Comparison of ENCODE assay signal across 13 mouse cellular contexts in genomic region chr3:85829047-85829446, GRCm38 (mm10). TPM values are rescaled to one million over a fixed set of nuclear protein-coding genes. Genes with fewer than 3 reads are reported as not detected.
DNase-seq lines count a peak whose midpoint lies in the region; ATAC-seq and TF ChIP-seq lines count a peak whose summit lies in the region.
"Had no signal": no experiment of that assay in that cellular context is flagged by ENCODE, and none has a peak within 500 bp of the region (broad histone marks: within the 10 kb centered on the region; RNA-seq: fewer than 3 reads in every experiment).

No protein-coding gene starts in this region.

- H3K4me3 ChIP-seq in kidney, adult 2 months (ENCODE audit: insufficient read depth, low read depth, low read length): no peak overlapping the region
- H3K4me3 ChIP-seq in kidney, embryonic 14.5 days (ENCODE audit: low read length): no peak overlapping the region
- no peak overlapping the region for H3K4me3 ChIP-seq in hindbrain, embryonic 14.5 days (replicated peaks; ENCODE audit: low read length)
- H3K4me3 ChIP-seq: heart, adult 2 months; hindbrain, embryonic 10.5 days had no signal

- 33% methylated on average over 4 of the region's 4 CpGs for WGBS in kidney, adult 2 months
- 52% methylated on average over 4 of the region's 4 CpGs for WGBS in kidney, embryonic 14.5 days
- 71% methylated on average over 4 of the region's 4 CpGs for WGBS in hindbrain, embryonic 14.5 days

- no peaks in the 10 kb centered on the region for H3K9me3 ChIP-seq in kidney, embryonic 14.5 days (ENCODE audit: control insufficient read depth, low read length)
- H3K9me3 ChIP-seq in hindbrain, embryonic 14.5 days (ENCODE audit: control insufficient read depth, low read length): no peaks in the 10 kb centered on the region
- H3K9me3 ChIP-seq: hindbrain, embryonic 10.5 days had no signal

- DNase-seq in kidney, adult 2 months: peak; percentile 51
- DNase-seq in cerebellum, postnatal 14 days: peak; percentile 65 to 77
- DNase-seq in gastrocnemius, postnatal 14 days: peak; percentile 46
- DNase-seq in lung, postnatal 14 days: peak; percentile 19
- DNase-seq in hindbrain, embryonic 14.5 days (ENCODE audit: low spot score): no peak
- DNase-seq in layer of hippocampus, adult 8-10 months (ENCODE audit: low spot score in 2 of 2): no peak
- DNase-seq: layer of hippocampus, adult 9-11 months; thymus, postnatal 14 days had no signal

- H3K4me1 ChIP-seq in kidney, adult 2 months (ENCODE audit: control insufficient read depth, insufficient read depth, low read length): peaks cover 23% of the 10 kb centered on the region
- H3K4me1 ChIP-seq in kidney, embryonic 14.5 days (ENCODE audit: control insufficient read depth, insufficient read depth, low read length): peaks cover 10% of the 10 kb centered on the region; the same call in 1 of the 2 replicates
- H3K4me1 ChIP-seq in hindbrain, embryonic 14.5 days (replicated peaks; ENCODE audit: control insufficient read depth, insufficient read depth, low read length): peaks cover 7% of the 10 kb centered on the region

- no peak overlapping the region for H3K9ac ChIP-seq in kidney, embryonic 14.5 days (ENCODE audit: low read depth, low read length)
- H3K9ac ChIP-seq in hindbrain, embryonic 14.5 days: no peak overlapping the region

- ATAC-seq in kidney, embryonic 14.5 days (ENCODE audit: low FRiP score, low TSS enrichment): no peak
- no peak for ATAC-seq in hindbrain, embryonic 14.5 days (ENCODE audit: low FRiP score)

- peak overlapping the region; percentile 8; the same call in 1 of the 2 replicates for H3K27ac ChIP-seq in kidney, adult 2 months (ENCODE audit: insufficient read depth, low read depth, low read length)
- no peak overlapping the region for H3K27ac ChIP-seq in kidney, embryonic 14.5 days (ENCODE audit: low read depth, low read length)
- H3K27ac ChIP-seq in hindbrain, embryonic 14.5 days: no peak overlapping the region
- H3K27ac ChIP-seq: heart, adult 2 months; hindbrain, embryonic 10.5 days had no signal

- TF ChIP-seq CTCF in kidney, adult 2 months (conservative IDR thresholded peaks at IDR 0.05; ENCODE audit: insufficient read depth, insufficient read length, low read depth, low read length): no peak

- intact Hi-C loops in gastrocnemius, postnatal 14 days (cut with DNase I; ENCODE audit: low total_unique reads): no loop called here

- no peak for TF ChIP-seq POLR2A in kidney, adult 2 months (IDR thresholded peaks at IDR 0.05; ENCODE audit: low read depth, low read length)

- H3K36me3 ChIP-seq in kidney, adult 2 months (ENCODE audit: control insufficient read depth, insufficient read depth, low read length): no peaks in the 10 kb centered on the region
- no peaks in the 10 kb centered on the region for H3K36me3 ChIP-seq in kidney, embryonic 14.5 days (ENCODE audit: control insufficient read depth, insufficient read depth, low read length)
- H3K36me3 ChIP-seq in hindbrain, embryonic 14.5 days (replicated peaks; ENCODE audit: control insufficient read depth, insufficient read depth): no peaks in the 10 kb centered on the region
- H3K36me3 ChIP-seq: hindbrain, embryonic 10.5 days had no signal

- H3K4me2 ChIP-seq in kidney, embryonic 14.5 days (replicated peaks; ENCODE audit: low read depth, low read length): no peak overlapping the region
- no peak overlapping the region for H3K4me2 ChIP-seq in hindbrain, embryonic 14.5 days (replicated peaks)
- H3K4me2 ChIP-seq: liver, embryonic 11.5 days had no signal

- no peaks in the 10 kb centered on the region for H3K27me3 ChIP-seq in kidney, adult 2 months (replicated peaks; ENCODE audit: control insufficient read depth, insufficient read depth, low read length)
- no peaks in the 10 kb centered on the region for H3K27me3 ChIP-seq in kidney, embryonic 14.5 days (ENCODE audit: control insufficient read depth, insufficient read depth, low read length)
- no peaks in the 10 kb centered on the region for H3K27me3 ChIP-seq in hindbrain, embryonic 14.5 days (ENCODE audit: control insufficient read depth, insufficient read depth, low read length)

RNA-seq across cellular contexts. Expression of gene Fam160a1, which starts 12.0 kb away (rescaled TPM):
- polyA plus RNA-seq in kidney, adult 2 months (2012; rRNA removed): 8.5 and 10.3 TPM in 2 replicates
- polyA plus RNA-seq in kidney, embryonic 14.5 days (2014; fragmentation: Nextera tagmentation; extraction: Ambion mirVana): 3.0 and 5.9 TPM in 2 replicates
- total RNA-seq in gastrocnemius, postnatal 14 days (2021): 10 to 100 TPM; 46.9 to 59.1 TPM
- polyA plus RNA-seq in hindbrain, embryonic 14.5 days (2014; fragmentation: Nextera tagmentation; extraction: Ambion mirVana): 0.37 and 0.51 TPM in 2 replicates
- total RNA-seq in layer of hippocampus, adult 8-10 months (2022): 10 to 100 TPM in 1 of 4 experiments, 1 to 10 TPM in 3; 8.0 to 11.8 (median 9.4) TPM

RNA-seq across cellular contexts. Expression of gene Glt28d2, which starts 58.3 kb away (rescaled TPM):
- 1.7 and 2.1 TPM in 2 replicates for polyA plus RNA-seq in kidney, adult 2 months (2012; rRNA removed)
- polyA plus RNA-seq in kidney, embryonic 14.5 days (2014; fragmentation: Nextera tagmentation; extraction: Ambion mirVana): 1.8 and 2.6 TPM in 2 replicates
- 1 to 10 TPM; 4.9 to 9.2 TPM for total RNA-seq in gastrocnemius, postnatal 14 days (2021)
- 0.37 and 0.53 TPM in 2 replicates for polyA plus RNA-seq in hindbrain, embryonic 14.5 days (2014; fragmentation: Nextera tagmentation; extraction: Ambion mirVana)
- total RNA-seq in layer of hippocampus, adult 8-10 months (2022): under 1 TPM in 3 of 4 experiments, not detected in 1; 0.41 to 0.61 (median 0.50) TPM

RNA-seq across cellular contexts. Expression of gene Gm37240, which starts 58.3 kb away (rescaled TPM):
- polyA plus RNA-seq in kidney, adult 2 months (2012; rRNA removed): 5.5 and 10.9 TPM in 2 replicates
- 5.8 and 15.1 TPM in 2 replicates for polyA plus RNA-seq in kidney, embryonic 14.5 days (2014; fragmentation: Nextera tagmentation; extraction: Ambion mirVana)
- total RNA-seq in gastrocnemius, postnatal 14 days (2021): 10 to 100 TPM; 32.3 to 43.3 TPM
- polyA plus RNA-seq in hindbrain, embryonic 14.5 days (2014; fragmentation: Nextera tagmentation; extraction: Ambion mirVana): 0.94 and 1.3 TPM in 2 replicates
- total RNA-seq in layer of hippocampus, adult 8-10 months (2022): 1 to 10 TPM in 2 of 4 experiments, not detected in 2; 1.8 to 2.0 TPM
- polyA plus RNA-seq: neural tube, embryonic 14.5 days had no signal

Comparison
In these comparisons a context has a peak if more than half of its experiments do, and no peak if none do; other contexts are left out.
1. DNase-seq: peak in kidney, adult 2 months (single experiment), cerebellum, postnatal 14 days (2 of 2), gastrocnemius, postnatal 14 days (single experiment) and lung, postnatal 14 days (single experiment); none in hindbrain, embryonic 14.5 days (single experiment) and layer of hippocampus, adult 8-10 months (0 of 2).